Mouse (Mus musculus) liver, adult 2 months (tissue): Measurements from ENCODE around the gene AU021092. TPM values are rescaled to one million over a fixed set of nuclear protein-coding genes. Genes with fewer than 3 reads are reported as not detected.

Experiments used
- DNase-seq: peaks from one replicate; pipeline ENCODE4 v3.0.0-alpha.2; 2011; ENCODE audit warnings: low read depth, low spot score; ENCODE audit errors: extremely low read depth
- H3K27ac ChIP-seq: fragments of 200-500 bp; replicated peaks from 2 replicates; pipeline ENCODE4 v1.5.1; 2012; ENCODE audit warnings: low read depth, mild to moderate bottlenecking, control low read depth, inconsistent platforms, low read length; ENCODE audit not compliant: insufficient read depth
- H3K27me3 ChIP-seq: fragments of 200-500 bp; 2 replicates; pipeline ENCODE4 v1.6.1; 2012; ENCODE audit warnings: mild to moderate bottlenecking, moderate library complexity, low read length, inconsistent platforms; ENCODE audit not compliant: control insufficient read depth, insufficient read depth
- H3K36me3 ChIP-seq: fragments of 200-500 bp; 2 replicates; pipeline ENCODE4 v1.6.1; 2012; ENCODE audit warnings: low read length, inconsistent platforms; ENCODE audit not compliant: control insufficient read depth, insufficient read depth
- H3K4me1 ChIP-seq: fragments of 200-500 bp; 2 replicates; pipeline ENCODE4 v1.6.1; 2011; ENCODE audit warnings: low read length; ENCODE audit not compliant: control insufficient read depth, insufficient read depth
- H3K4me3 ChIP-seq: fragments of 200-500 bp; 2 replicates; pipeline ENCODE4 v1.5.1; 2011; ENCODE audit warnings: low read depth, mild to moderate bottlenecking, control low read depth, low read length, moderate library complexity; ENCODE audit not compliant: insufficient read depth
- H3K79me2 ChIP-seq: fragments of 200-500 bp; 2 replicates; pipeline ENCODE4 v1.6.1; 2012; ENCODE audit warnings: inconsistent platforms, mild to moderate bottlenecking, low read length, moderate library complexity; ENCODE audit not compliant: control insufficient read depth, insufficient read depth
- H3K9ac ChIP-seq: fragments of 200-500 bp; 2 replicates; pipeline ENCODE4 v1.6.1; 2012; ENCODE audit warnings: low read depth, mild to moderate bottlenecking, control low read depth, inconsistent platforms, low read length
- CTCF ChIP-seq: fragments of 200-500 bp; IDR thresholded peaks from 2 replicates; pipeline ENCODE4 v1.5.1; 2011; ENCODE audit warnings: low read depth, low read length, control low read depth
- POLR2A ChIP-seq: fragments of 200-500 bp; IDR thresholded peaks from 2 replicates; pipeline ENCODE4 v1.6.1; 2011; ENCODE audit warnings: low read length, control low read depth; ENCODE audit not compliant: insufficient read depth; ENCODE audit errors: extremely low read depth
- WGBS: fragments of 180-500 bp; shearing (Covaris S2); methylation state at CpG from one replicate; pipeline ENCODE4 v1.1.7; 2018; 5-methylcytosine and 5-hydroxymethylcytosine counted together
- polyA plus RNA-seq: library from polyadenylated mRNA; depleted of rRNA; stranded (reverse); fragments of >200 nt; gene quantifications from 2 replicates; pipeline ENCODE4 v1.2.3, GENCODE M21; 2012; rRNA removed
- total RNA-seq: library from RNA; depleted of rRNA; stranded (reverse); fragments of >200 nt; gene quantifications from 2 replicates; pipeline ENCODE4 v1.2.3, GENCODE M21; 2014; rRNA removed

AU021092 gene
- total and polyA plus RNA-seq, 2 experiments, result 2.4 to 2.7 TPM

GRCm38 (mm10) chr16:5172636-5173035, 49.5 kb downstream of the AU021092 start:
- Histone ChIP-seq H3K27ac (no peak overlapping the region), H3K9ac (no peak overlapping the region), H3K27me3 (no peaks in the 10 kb centered on the region), H3K4me3 (no peak overlapping the region), H3K4me1 (no peaks in the 10 kb centered on the region), H3K79me2 (no peaks in the 10 kb centered on the region), H3K36me3 (no peaks in the 10 kb centered on the region)
- TF ChIP-seq CTCF, result no peak
- TF ChIP-seq POLR2A, result no peak
- DNase-seq, result no peak
- 92% methylated on average over 6 of the region's 6 CpGs for WGBS

GRCm38 (mm10) chr16:5168829-5169228, 53.3 kb downstream of the AU021092 start:
- no peak overlapping the region for H3K9ac ChIP-seq
- no peak overlapping the region for H3K27ac ChIP-seq
- H3K4me3 ChIP-seq, result no peak overlapping the region
- H3K79me2 ChIP-seq, result no peaks in the 10 kb centered on the region
- TF ChIP-seq POLR2A (no peak), CTCF (no peak)
- DNase-seq, result no peak
- no peaks in the 10 kb centered on the region for H3K27me3 ChIP-seq
- no peaks in the 10 kb centered on the region for H3K36me3 ChIP-seq
- H3K4me1 ChIP-seq, result no peaks in the 10 kb centered on the region
- 73% methylated on average over 5 of the region's 5 CpGs for WGBS

GRCm38 (mm10) chr16:5168038-5168437, 54.1 kb downstream of the AU021092 start:
- Histone ChIP-seq H3K36me3 (no peaks in the 10 kb centered on the region), H3K27me3 (no peaks in the 10 kb centered on the region), H3K27ac (no peak overlapping the region), H3K79me2 (no peaks in the 10 kb centered on the region), H3K4me3 (no peak overlapping the region), H3K9ac (no peak overlapping the region), H3K4me1 (no peaks in the 10 kb centered on the region)
- TF ChIP-seq POLR2A, result no peak
- TF ChIP-seq CTCF, result no peak
- DNase-seq, result no peak
- WGBS, result 86% methylated on average over 2 of the region's 2 CpGs

- no peaks in the 10 kb centered on the region for H3K27me3 ChIP-seq
- H3K4me3 ChIP-seq, result no peak overlapping the region
- DNase-seq, result no peak
Observed at GRCm38 (mm10) chr16:5164327-5164726, 57.8 kb downstream of the AU021092 start.

More at GRCm38 (mm10) chr16:5164327-5164726, 57.8 kb downstream of the AU021092 start:
- Histone ChIP-seq H3K27ac (no peak overlapping the region), H3K4me1 (no peaks in the 10 kb centered on the region), H3K36me3 (no peaks in the 10 kb centered on the region), H3K9ac (no peak overlapping the region), H3K79me2 (no peaks in the 10 kb centered on the region)
- WGBS, result 78% methylated on average over 6 of the region's 6 CpGs
- no peak for TF ChIP-seq POLR2A
- TF ChIP-seq CTCF, result no peak

Other genes starting within 250 kb of the AU021092 start
- gene Sept12, start 224.4 kb downstream of the AU021092 start, total RNA-seq, result not detected in 2 replicates
- not detected in 2 replicates for gene Sept12, start 224.4 kb downstream of the AU021092 start, polyA plus RNA-seq
- gene Smim22, start 215.0 kb downstream of the AU021092 start, total RNA-seq, result 3.6 and 14.6 TPM in 2 replicates
- gene Smim22, start 215.0 kb downstream of the AU021092 start, polyA plus RNA-seq, result 13.9 and 35.5 TPM in 2 replicates
- gene Rogdi, start 208.7 kb downstream of the AU021092 start, total RNA-seq, result 5.2 and 7.5 TPM in 2 replicates
- 29.9 and 53.7 TPM in 2 replicates for gene Rogdi, start 208.7 kb downstream of the AU021092 start, polyA plus RNA-seq
- gene Glyr1, start 172.4 kb downstream of the AU021092 start, total RNA-seq, result 48.5 and 50.3 TPM in 2 replicates
- gene Glyr1, start 172.4 kb downstream of the AU021092 start, polyA plus RNA-seq, result 42.8 and 48.6 TPM in 2 replicates
- gene Ubn1, start 172.2 kb downstream of the AU021092 start, total RNA-seq, result 11.5 and 15.6 TPM in 2 replicates
- 12.1 and 15.6 TPM in 2 replicates for gene Ubn1, start 172.2 kb downstream of the AU021092 start, polyA plus RNA-seq
- gene Ppl, start 89.9 kb downstream of the AU021092 start, total RNA-seq, result 9.4 and 10.2 TPM in 2 replicates
- gene Ppl, start 89.9 kb downstream of the AU021092 start, polyA plus RNA-seq, result 3.3 and 3.6 TPM in 2 replicates
- gene Sec14l5, start 75.2 kb downstream of the AU021092 start, total RNA-seq, result 0.09 and 0.13 TPM in 2 replicates
- 0.01 and 0.02 TPM in 2 replicates for gene Sec14l5, start 75.2 kb downstream of the AU021092 start, polyA plus RNA-seq
- gene Nagpa, start 18.3 kb downstream of the AU021092 start, total RNA-seq, result 10.0 and 13.4 TPM in 2 replicates
- 22.1 and 24.0 TPM in 2 replicates for gene Nagpa, start 18.3 kb downstream of the AU021092 start, polyA plus RNA-seq
- 24.7 and 30.3 TPM in 2 replicates for gene Alg1, start 11.3 kb upstream of the AU021092 start, total RNA-seq
- 43.6 and 46.1 TPM in 2 replicates for gene Alg1, start 11.3 kb upstream of the AU021092 start, polyA plus RNA-seq
- gene Eef2kmt, start 33.7 kb upstream of the AU021092 start, total RNA-seq, result 7.2 and 9.0 TPM in 2 replicates
- 17.3 and 22.4 TPM in 2 replicates for gene Eef2kmt, start 33.7 kb upstream of the AU021092 start, polyA plus RNA-seq